Mouse (Mus musculus) brain, embryonic 14.5 days (tissue): Measurements from ENCODE around the gene Yeats2.

ENCODE experiments used
- CTCF ChIP-seq: fragments of 200-500 bp; IDR thresholded peaks from 2 replicates; pipeline ENCODE4 v1.5.1; 2012; ENCODE audit warnings: inconsistent platforms, mild to moderate bottlenecking, moderate library complexity, borderline replicate concordance; ENCODE audit not compliant: insufficient read depth, insufficient read length; ENCODE audit errors: extremely low read depth
- POLR2A ChIP-seq: fragments of 200-500 bp; IDR thresholded peaks from 2 replicates; pipeline ENCODE4 v1.6.1; 2012; ENCODE audit warnings: mild to moderate bottlenecking, inconsistent platforms, borderline replicate concordance; ENCODE audit not compliant: poor library complexity, insufficient read depth, insufficient read length, severe bottlenecking; ENCODE audit errors: extremely low read depth

DNA sequence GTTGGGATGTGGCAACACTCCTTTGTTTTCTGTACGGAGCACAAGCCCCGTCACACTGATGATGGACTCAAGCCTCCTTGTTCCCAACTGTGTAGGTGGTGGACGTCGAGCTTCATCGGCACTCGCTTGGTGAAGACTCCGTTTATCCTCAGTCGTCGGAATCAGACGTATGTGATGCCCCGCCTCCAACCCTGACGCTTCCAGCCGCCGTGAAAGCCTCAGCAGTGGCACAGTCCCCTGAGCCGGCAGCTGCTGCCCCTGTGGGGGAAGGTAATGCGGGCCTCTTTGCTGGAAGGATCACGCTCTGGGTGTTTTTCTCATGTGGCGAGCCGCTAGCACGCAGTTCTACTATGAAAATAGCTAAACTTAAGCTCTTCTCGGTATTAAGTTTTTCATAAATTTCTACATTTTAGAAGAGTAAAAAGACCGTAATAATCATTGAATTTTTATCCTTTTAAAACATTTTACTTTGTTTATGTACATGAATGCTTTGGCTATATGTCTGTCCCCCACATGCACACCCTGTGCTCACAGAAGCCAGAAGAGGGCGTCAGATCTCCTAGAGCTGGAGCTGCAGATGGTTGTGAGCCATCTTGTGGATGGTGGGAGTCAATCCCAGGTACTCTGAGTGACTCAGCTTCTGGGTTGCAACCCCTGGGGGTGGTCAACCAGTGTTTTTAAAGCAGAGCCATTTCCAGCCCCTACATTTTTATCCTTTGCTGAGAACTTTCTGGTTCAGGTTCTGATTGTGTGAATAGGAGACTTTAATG is 38.7 kb downstream of the Yeats2 start:
- TF ChIP-seq CTCF (no peak), POLR2A (no peak)
